Mouse (Mus musculus) stomach, postnatal 0 days (tissue): ENCODE measurements around the gene Traf2.

Source experiments
- CTCF ChIP-seq: IDR thresholded peaks from 2 replicates; pipeline ENCODE4 v1.5.1; 2016; ENCODE audit warnings: antibody characterized with exemption, low read depth, mild to moderate bottlenecking, moderate library complexity
- EP300 ChIP-seq: optimal IDR thresholded peaks from 2 replicates; pipeline ENCODE3; 2016; ENCODE audit warnings: antibody characterized with exemption

DNA sequence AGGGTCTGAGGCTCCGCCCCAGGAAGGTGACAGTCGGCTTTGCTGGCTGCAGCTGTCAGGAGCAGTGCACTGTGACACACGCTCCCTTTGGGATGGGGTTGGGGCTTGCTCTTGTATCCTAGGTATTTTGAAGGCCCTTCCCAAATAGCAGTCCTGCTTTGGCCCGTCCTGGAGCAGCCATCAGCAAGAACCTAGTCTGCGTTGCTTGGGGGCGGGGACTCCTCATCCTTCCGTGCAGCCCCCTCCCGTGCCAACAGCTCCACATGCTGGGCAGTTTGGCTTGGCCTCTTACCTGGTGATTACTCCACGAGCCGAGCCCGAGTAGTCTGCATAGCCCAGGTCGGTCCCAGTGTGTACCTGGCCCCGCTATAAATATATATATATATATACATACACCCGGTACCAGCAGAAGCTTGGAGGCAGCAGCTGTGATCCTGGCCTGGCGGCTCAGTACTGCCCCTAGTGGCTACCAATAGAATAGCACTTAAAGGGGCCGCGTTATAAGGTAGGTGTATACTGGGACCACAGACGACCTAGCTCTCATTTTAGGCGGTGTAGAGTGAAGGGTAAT, 34.6 kb upstream of the Traf2 start, which contains the start of gene Ajm1:
- TF ChIP-seq CTCF (peak; percentile 92), EP300 (no peak)
